9 mouse cellular contexts compared by ENCODE assay signal in genomic region chr13:56433466-56433865, GRCm38 (mm10). TPM values are rescaled to one million over a fixed set of nuclear protein-coding genes. Genes with fewer than 3 reads are reported as not detected.
DNase-seq lines count a peak whose midpoint lies in the region; ATAC-seq lines count a peak whose summit lies in the region.
"Had no signal": no experiment of that assay in that cellular context is flagged by ENCODE, and none has a peak within 500 bp of the region (broad histone marks: within the 10 kb centered on the region; RNA-seq: fewer than 3 reads in every experiment).

No protein-coding gene starts in this region.

- H3K4me3 ChIP-seq in intestine, embryonic 14.5 days (ENCODE audit: low read depth, low read length) = no peak overlapping the region
- H3K4me3 ChIP-seq in intestine, embryonic 16.5 days (ENCODE audit: low read length) = no peak overlapping the region

- H3K4me1 ChIP-seq in intestine, embryonic 14.5 days (replicated peaks; ENCODE audit: control insufficient read depth, insufficient read depth, low read length) = 0 out of 2 replicates have a peak, but pooled peaks cover 3% of the 10 kb centered on the region
- H3K4me1 ChIP-seq in intestine, embryonic 16.5 days (ENCODE audit: control insufficient read depth, insufficient read depth, low read length) = 0 out of 2 replicates have a peak, but pooled peaks cover 4% of the 10 kb centered on the region

- 13% methylated on average over 10 of the region's 10 CpGs for WGBS in intestine, embryonic 14.5 days
- WGBS in intestine, embryonic 16.5 days = 15% methylated on average over 10 of the region's 10 CpGs

- ATAC-seq in intestine, embryonic 14.5 days (replicated peaks; ENCODE audit: low FRiP score, low TSS enrichment, low read depth) = no peak
- no peak for ATAC-seq in intestine, embryonic 16.5 days

- H3K4me2 ChIP-seq in intestine, embryonic 14.5 days (ENCODE audit: low read length) = no peak overlapping the region
- no peak overlapping the region for H3K4me2 ChIP-seq in intestine, embryonic 16.5 days (ENCODE audit: low read depth, low read length)

- H3K27me3 ChIP-seq in intestine, embryonic 14.5 days (replicated peaks; ENCODE audit: control insufficient read depth, insufficient read depth, low read length) = peaks cover 30% of the 10 kb centered on the region
- peaks cover 14% of the 10 kb centered on the region for H3K27me3 ChIP-seq in intestine, embryonic 16.5 days (replicated peaks; ENCODE audit: control insufficient read depth, insufficient read depth, low read length)

- no peak overlapping the region for H3K27ac ChIP-seq in intestine, embryonic 14.5 days (ENCODE audit: low read depth)
- no peak overlapping the region for H3K27ac ChIP-seq in intestine, embryonic 16.5 days (ENCODE audit: low read length)

- no peaks in the 10 kb centered on the region for H3K9me3 ChIP-seq in intestine, embryonic 14.5 days (ENCODE audit: control insufficient read depth, low read length)
- H3K9me3 ChIP-seq in intestine, embryonic 16.5 days (ENCODE audit: control insufficient read depth, low read length) = no peaks in the 10 kb centered on the region

- H3K36me3 ChIP-seq in intestine, embryonic 14.5 days (ENCODE audit: control insufficient read depth, insufficient read depth, low read length) = no peaks in the 10 kb centered on the region
- H3K36me3 ChIP-seq in intestine, embryonic 16.5 days (ENCODE audit: control insufficient read depth, insufficient read depth, low read length) = no peaks in the 10 kb centered on the region

- H3K9ac ChIP-seq in intestine, embryonic 14.5 days (ENCODE audit: low read length) = no peak overlapping the region
- H3K9ac ChIP-seq in intestine, embryonic 16.5 days (ENCODE audit: low read depth, low read length) = no peak overlapping the region

- DNase-seq in intestine, embryonic 14.5 days (ENCODE audit: low spot score) = peak; percentile 91
- DNase-seq in WW6 (ENCODE audit: low read depth, low spot score) = peak; percentile 66
- DNase-seq in cerebellum, postnatal 14 days = peak; percentile 87 to 94
- peak; percentile 56 to 60 for DNase-seq in frontal cortex, postnatal 25 days (ENCODE audit: low spot score in 2 of 2)
- peak; percentile 37 to 65 for DNase-seq in layer of hippocampus, postnatal 14 days (ENCODE audit: low spot score in 2 of 2)
- DNase-seq in lung, postnatal 36 days = peak; percentile 55
- DNase-seq in testis, postnatal 10 days (ENCODE audit: low spot score) = peak; percentile 87

RNA-seq across cellular contexts. Expression of gene Slc25a48, which starts 4.7 kb away (rescaled TPM):
- 0.05 TPM in 2 replicates for polyA plus RNA-seq in intestine, embryonic 14.5 days (2014; fragmentation: Nextera tagmentation; extraction: Ambion mirVana)
- 0.06 TPM in 1 of 2 replicates, not detected in the other for polyA plus RNA-seq in intestine, embryonic 16.5 days (2015; fragmentation: Nextera tagmentation; extraction: Ambion mirVana)
- under 1 TPM in 1 of 2 experiments, not detected in 1; 0.12 TPM for total RNA-seq in layer of hippocampus, postnatal 14 days (2021)

RNA-seq across cellular contexts. Expression of gene Gm3045, which starts 7.1 kb away (rescaled TPM):
- polyA plus RNA-seq in intestine, embryonic 14.5 days (2014; fragmentation: Nextera tagmentation; extraction: Ambion mirVana) = not detected in 2 replicates
- not detected in 2 replicates for polyA plus RNA-seq in intestine, embryonic 16.5 days (2015; fragmentation: Nextera tagmentation; extraction: Ambion mirVana)
- not detected for total RNA-seq in layer of hippocampus, postnatal 14 days (2021)
- polyA plus RNA-seq: liver, embryonic 16.5 days had no signal

RNA-seq across cellular contexts. Expression of gene Il9, which starts 48.6 kb away (rescaled TPM):
- polyA plus RNA-seq in intestine, embryonic 14.5 days (2014; fragmentation: Nextera tagmentation; extraction: Ambion mirVana) = not detected in 2 replicates
- polyA plus RNA-seq in intestine, embryonic 16.5 days (2015; fragmentation: Nextera tagmentation; extraction: Ambion mirVana) = not detected in 2 replicates
- not detected for total RNA-seq in layer of hippocampus, postnatal 14 days (2021)
- polyA plus RNA-seq: liver, embryonic 16.5 days had no signal
